16 mouse cellular contexts compared by ENCODE assay signal in genomic region chr7:35823906-35824305, GRCm38 (mm10). TPM values are rescaled to one million over a fixed set of nuclear protein-coding genes. Genes with fewer than 3 reads are reported as not detected.
A peak's percentile ranks its signal among the peaks of the same experiment; 100 is the strongest.
DNase-seq lines count a peak whose midpoint lies in the region; ATAC-seq and TF ChIP-seq lines count a peak whose summit lies in the region.
"Had no signal": no experiment of that assay in that cellular context is flagged by ENCODE, and none has a peak within 500 bp of the region (broad histone marks: within the 10 kb centered on the region; RNA-seq: fewer than 3 reads in every experiment).

No protein-coding gene starts in this region.

- DNase-seq in forebrain, embryonic 14.5 days (ENCODE audit: low spot score) = peak; percentile 9
- no peak for DNase-seq in forebrain, embryonic 11.5 days (ENCODE audit: low spot score)
- peak; percentile 25 to 40 for DNase-seq in left cerebral cortex, adult 2 months (ENCODE audit: extremely low spot score in 1 of 2, low spot score in 2 of 2)
- no peak for DNase-seq in left cerebral cortex, postnatal 10 days (ENCODE audit: extremely low spot score in 1 of 2, low spot score in 2 of 2)
- peak; percentile 37 to 50 for DNase-seq in right cerebral cortex, adult 2 months (ENCODE audit: low spot score in 2 of 2)
- DNase-seq in right cerebral cortex, postnatal 4 days = no peak
- no peak for DNase-seq in cerebellum, adult 9-10 months
- DNase-seq in testis, postnatal 10 days (ENCODE audit: low spot score) = no peak
- DNase-seq: adrenal gland, postnatal 36 days; cerebellum, adult 2 months; embryo, embryonic 11 days; heart, postnatal 4 days had no signal

- no peaks in the 10 kb centered on the region for H3K36me3 ChIP-seq in forebrain, embryonic 14.5 days (ENCODE audit: control insufficient read depth, insufficient read depth, low read length)
- no peaks in the 10 kb centered on the region for H3K36me3 ChIP-seq in forebrain, embryonic 11.5 days (ENCODE audit: control insufficient read depth, insufficient read depth, low read length)
- H3K36me3 ChIP-seq: heart, embryonic 10.5 days had no signal

- no peaks in the 10 kb centered on the region for H3K27me3 ChIP-seq in forebrain, embryonic 14.5 days (replicated peaks; ENCODE audit: control insufficient read depth, insufficient read depth, low read length)
- H3K27me3 ChIP-seq in forebrain, embryonic 11.5 days (ENCODE audit: control insufficient read depth, insufficient read depth, low read length) = no peaks in the 10 kb centered on the region

- no peak for ATAC-seq in forebrain, embryonic 14.5 days
- no peak for ATAC-seq in forebrain, embryonic 11.5 days (replicated peaks; ENCODE audit: low FRiP score)
- ATAC-seq: intestine, postnatal 0 days had no signal

- no peak overlapping the region for H3K4me3 ChIP-seq in forebrain, embryonic 14.5 days (ENCODE audit: low read depth, low read length)
- no peak overlapping the region for H3K4me3 ChIP-seq in forebrain, embryonic 11.5 days (ENCODE audit: low read depth, low read length)
- peak overlapping the region; percentile 31 for H3K4me3 ChIP-seq in left cerebral cortex, adult 2 months
- H3K4me3 ChIP-seq: erythroblast, embryonic 14.5 days; heart, embryonic 10.5 days had no signal

- intact Hi-C loops in left cerebral cortex, adult 2 months (cut with DNase I) = loop anchor here (5.0 kb wide), 1 partner anchor 873 kb away; the partner anchor contains the start of gene Tshz3
- intact Hi-C loops in left cerebral cortex, postnatal 10 days (cut with DNase I) = no loop called here

- peak; percentile 60 for TF ChIP-seq CTCF in left cerebral cortex, adult 2 months (IDR thresholded peaks at IDR 0.05)

- H3K4me1 ChIP-seq in forebrain, embryonic 14.5 days (ENCODE audit: control insufficient read depth, insufficient read depth, low read length) = no peaks in the 10 kb centered on the region
- H3K4me1 ChIP-seq in forebrain, embryonic 11.5 days (replicated peaks; ENCODE audit: control insufficient read depth, insufficient read depth, low read length) = no peaks in the 10 kb centered on the region
- H3K4me1 ChIP-seq: heart, embryonic 10.5 days had no signal

- no peaks in the 10 kb centered on the region for H3K9me3 ChIP-seq in forebrain, embryonic 14.5 days (replicated peaks; ENCODE audit: control insufficient read depth, low read length)
- H3K9me3 ChIP-seq in forebrain, embryonic 11.5 days (ENCODE audit: control insufficient read depth, low read length) = no peaks in the 10 kb centered on the region
- H3K9me3 ChIP-seq: heart, embryonic 10.5 days had no signal

- H3K27ac ChIP-seq in forebrain, embryonic 14.5 days (ENCODE audit: low read depth, low read length) = no peak overlapping the region
- H3K27ac ChIP-seq in forebrain, embryonic 11.5 days (ENCODE audit: low read depth, low read length) = no peak overlapping the region
- H3K27ac ChIP-seq in left cerebral cortex, adult 2 months = peak overlapping the region; percentile 2
- H3K27ac ChIP-seq: heart, embryonic 10.5 days; macrophage had no signal

- no peak overlapping the region for H3K4me2 ChIP-seq in forebrain, embryonic 14.5 days (ENCODE audit: low read length)
- H3K4me2 ChIP-seq in forebrain, embryonic 11.5 days (ENCODE audit: low read depth, low read length, severe bottlenecking) = no peak overlapping the region

- no peak overlapping the region for H3K9ac ChIP-seq in forebrain, embryonic 14.5 days (ENCODE audit: low read length)
- H3K9ac ChIP-seq in forebrain, embryonic 11.5 days (ENCODE audit: low read length) = no peak overlapping the region

- 83% methylated on average over 12 of the region's 12 CpGs for WGBS in forebrain, embryonic 14.5 days
- WGBS in forebrain, embryonic 11.5 days = 85% methylated on average over 12 of the region's 12 CpGs

RNA-seq across cellular contexts. Expression of gene Zfp507, which starts 21.1 kb away (rescaled TPM):
- polyA plus RNA-seq in forebrain, embryonic 14.5 days (2014; fragmentation: Nextera tagmentation; extraction: Ambion mirVana) = 12.0 and 12.5 TPM in 2 replicates
- 18.3 and 21.3 TPM in 2 replicates for polyA plus RNA-seq in forebrain, embryonic 11.5 days (2014; fragmentation: Nextera tagmentation; extraction: Ambion mirVana)
- total RNA-seq in left cerebral cortex, adult 2 months (2021) = 10 to 100 TPM; 29.9 to 32.2 TPM
- 10 to 100 TPM; 29.3 to 32.4 TPM for total RNA-seq in left cerebral cortex, postnatal 10 days (2021)

Comparison
In these comparisons a context has a peak if more than half of its experiments do, and no peak if none do; other contexts are left out.
1. DNase-seq: peak in forebrain, embryonic 14.5 days (single experiment), left cerebral cortex, adult 2 months (2 of 2) and right cerebral cortex, adult 2 months (2 of 2); none in forebrain, embryonic 11.5 days (single experiment), left cerebral cortex, postnatal 10 days (0 of 2), right cerebral cortex, postnatal 4 days (single experiment), cerebellum, adult 9-10 months (single experiment) and testis, postnatal 10 days (single experiment).